Mouse (Mus musculus): ENCODE results near the gene Apbb1ip.
"Not testable (repeated sequence)": the region's sequence is repeated elsewhere in the genome, so short reads cannot be mapped to it uniquely, and the experiment has no call there.

The Apbb1ip gene

DNA sequence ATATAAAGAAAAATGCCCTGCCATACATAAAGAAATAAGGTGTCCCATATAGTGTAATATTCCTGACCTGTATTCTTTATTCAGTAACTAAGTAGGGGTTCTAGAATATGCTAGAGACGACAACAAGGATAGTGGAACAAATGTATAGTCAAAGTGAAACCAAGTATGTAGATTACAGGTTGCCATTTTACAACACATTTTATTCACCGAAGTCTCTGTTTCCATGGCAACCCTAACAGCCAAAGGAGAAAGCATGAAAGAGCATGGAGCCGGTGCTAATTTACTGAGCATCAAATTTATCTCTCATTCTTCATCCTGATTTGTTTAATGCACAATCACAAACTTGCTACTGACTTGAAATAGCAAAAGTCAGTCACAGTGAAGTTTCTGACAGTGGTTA lies 83.6 kb downstream of the Apbb1ip start:
- no peak for DNase-seq

DNA sequence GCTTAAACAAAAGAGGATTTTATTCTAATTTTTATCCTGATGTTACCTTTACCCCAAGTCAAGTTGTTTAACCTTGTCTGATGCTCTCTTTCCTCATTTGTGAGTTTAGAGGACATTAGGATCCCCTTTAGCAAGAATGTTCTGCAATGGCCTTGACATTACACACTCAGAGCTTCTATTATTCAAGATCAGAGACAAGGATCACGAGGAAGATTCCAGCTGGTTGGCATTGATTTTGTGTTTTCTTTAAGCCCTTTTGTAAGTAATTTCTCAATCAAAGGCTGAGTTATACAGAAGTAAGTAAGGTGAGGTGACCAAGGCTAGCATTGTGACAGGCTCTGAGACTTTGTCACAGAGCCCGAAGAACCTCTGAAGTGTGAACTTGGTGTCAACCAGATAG lies 88.3 kb downstream of the Apbb1ip start:
- DNase-seq, result no peak

DNA sequence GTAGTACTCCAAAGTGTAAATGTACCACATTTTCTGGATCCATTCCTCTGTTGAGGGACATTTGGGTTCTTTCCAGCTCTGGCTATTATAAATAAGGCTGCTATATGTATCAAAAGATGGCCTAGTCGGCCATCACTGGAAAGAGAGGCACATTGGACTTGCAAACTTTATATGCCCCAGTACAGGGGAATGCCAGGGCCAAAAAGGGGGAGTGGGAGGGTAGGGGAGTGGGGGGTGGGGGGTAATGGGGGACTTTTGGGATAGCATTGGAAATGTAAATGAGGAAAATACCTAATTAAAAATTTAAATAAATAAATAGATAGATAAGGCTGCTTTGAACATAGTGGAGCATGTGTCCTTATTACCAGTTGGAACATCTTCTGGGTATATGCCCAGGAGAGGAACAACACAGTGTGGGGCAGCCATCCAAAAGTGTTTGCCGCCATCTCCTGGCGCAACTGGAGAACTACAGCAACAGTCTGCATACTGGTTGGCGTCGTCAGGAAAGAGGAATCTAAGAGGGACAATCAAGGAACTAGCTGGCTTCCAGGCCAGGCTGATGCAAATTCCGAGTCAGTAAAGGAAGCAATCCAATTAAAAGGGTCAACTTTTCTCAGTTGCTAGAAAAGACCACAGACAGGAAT lies 90.6 kb downstream of the Apbb1ip start:
- peak; percentile 70 to 72 for DNase-seq

DNA sequence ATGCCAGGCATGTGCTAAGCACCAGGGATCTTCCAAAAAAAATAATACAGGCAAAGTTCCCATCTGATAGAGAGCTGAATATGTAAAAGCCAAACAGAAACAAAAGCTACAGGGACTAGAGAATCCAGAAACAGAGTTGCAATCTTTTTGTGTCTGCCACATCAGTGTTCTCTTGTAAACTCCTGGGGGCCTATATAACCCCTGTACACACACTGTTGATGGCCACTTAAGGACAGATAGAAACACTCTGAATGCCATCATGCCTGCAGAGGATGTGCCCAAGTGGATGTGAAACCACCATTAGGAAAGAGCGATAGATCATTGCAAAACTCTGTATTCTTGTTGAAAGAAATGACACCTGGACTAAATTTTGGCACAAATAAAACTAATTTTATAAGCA lies 91.9 kb downstream of the Apbb1ip start:
- no peak for DNase-seq

DNA sequence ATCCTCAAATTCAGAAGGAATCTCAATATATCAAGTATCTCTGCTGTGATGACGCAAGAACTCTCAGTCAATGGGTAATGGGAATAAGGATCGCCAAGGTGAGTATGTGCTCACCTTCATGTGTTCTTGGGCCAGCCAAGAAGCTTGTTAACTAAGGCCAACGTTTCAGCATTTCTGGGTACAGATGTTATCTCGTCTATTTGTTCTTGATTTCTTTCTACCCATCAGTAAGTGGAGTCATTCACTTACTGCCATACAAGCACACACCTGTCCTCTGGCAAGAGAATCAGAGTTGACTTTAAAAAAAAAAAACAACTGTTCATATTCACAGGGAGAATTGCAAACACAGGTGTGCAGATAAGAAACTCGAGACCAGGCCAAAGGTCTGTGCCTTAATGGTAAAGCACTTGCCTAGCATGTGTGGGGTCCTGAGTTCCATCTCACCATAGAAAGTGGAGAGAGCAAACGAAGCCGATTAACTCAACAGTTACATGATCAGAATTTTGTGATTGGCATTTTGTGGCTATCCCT lies 93.1 kb downstream of the Apbb1ip start:
- DNase-seq, result no peak

DNA sequence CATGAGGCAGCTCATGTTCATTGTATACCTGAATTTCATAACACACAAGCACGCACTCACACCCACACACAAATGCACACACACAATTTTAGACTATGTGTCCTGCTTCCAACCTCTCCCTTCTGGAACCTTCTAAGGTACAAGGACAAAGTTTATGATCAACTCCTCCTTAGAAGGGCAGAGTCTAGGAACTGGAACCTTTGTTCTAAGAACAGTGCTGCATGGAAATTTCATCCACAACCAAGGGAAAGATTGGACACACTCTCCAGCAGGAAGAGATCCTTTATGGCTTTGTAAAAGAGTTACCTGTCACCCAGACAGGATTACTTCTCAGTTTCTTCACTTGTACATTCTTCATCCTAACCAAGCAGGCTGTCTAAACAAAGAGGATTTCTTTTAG lies 99.3 kb downstream of the Apbb1ip start:
- no peak for DNase-seq

DNA sequence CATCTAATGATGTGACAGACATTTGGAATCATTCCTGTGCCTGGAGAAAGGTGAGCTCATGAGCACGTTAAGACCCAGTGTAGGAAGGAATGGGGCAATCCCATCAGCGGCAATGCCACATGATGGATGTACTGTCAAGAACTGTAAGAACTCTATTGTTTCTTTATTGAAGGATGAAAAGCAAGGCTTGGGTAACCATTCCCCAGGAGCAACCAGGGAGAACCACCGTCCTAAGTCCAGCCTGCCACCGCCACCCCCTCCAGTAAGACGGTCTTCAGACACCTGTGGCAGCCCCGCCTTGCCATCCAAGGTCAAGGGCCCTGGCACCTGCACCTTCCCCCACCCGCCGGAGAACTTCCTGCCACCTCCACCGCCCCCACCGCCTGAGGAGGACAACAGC lies 100.7 kb downstream of the Apbb1ip start:
- DNase-seq, result no peak

DNA sequence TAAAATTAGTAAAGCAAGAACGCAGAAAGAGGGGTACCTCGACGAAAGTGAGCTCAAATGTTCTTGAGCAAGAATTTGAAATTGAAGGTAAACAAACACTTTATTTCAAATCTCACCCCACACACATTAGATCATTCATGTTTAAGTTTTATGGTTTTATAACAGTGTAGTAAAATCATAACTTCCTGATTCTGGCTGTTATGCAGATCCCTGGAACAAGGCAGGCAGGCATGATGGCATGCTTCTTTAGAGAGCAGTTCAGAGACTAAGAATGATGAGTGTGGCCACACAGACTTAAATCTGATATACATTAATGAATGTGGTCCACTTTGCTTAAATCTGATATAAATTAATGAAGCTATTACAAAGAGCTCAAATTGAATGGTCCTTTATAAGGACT lies 102.7 kb downstream of the Apbb1ip start:
- DNase-seq, result no peak

DNA sequence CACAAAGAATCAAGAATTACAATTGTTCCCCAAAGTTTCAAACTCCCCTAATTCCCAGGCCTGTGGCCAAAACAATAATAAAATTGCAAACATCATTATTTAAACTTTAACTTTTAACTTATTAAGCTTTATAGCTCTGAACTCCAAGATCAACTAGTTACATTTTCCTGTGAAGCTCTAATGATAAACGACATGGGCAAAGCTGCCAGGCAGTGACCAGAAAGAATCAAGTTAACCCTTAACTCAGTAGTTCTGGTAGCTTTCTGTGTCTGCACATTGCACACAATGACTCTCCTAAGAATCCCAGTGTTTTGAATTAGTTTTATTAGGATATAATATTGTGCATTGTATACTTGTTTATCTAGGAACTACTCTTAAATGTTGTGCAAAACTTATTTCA lies 104.9 kb downstream of the Apbb1ip start:
- no peak for DNase-seq

DNA sequence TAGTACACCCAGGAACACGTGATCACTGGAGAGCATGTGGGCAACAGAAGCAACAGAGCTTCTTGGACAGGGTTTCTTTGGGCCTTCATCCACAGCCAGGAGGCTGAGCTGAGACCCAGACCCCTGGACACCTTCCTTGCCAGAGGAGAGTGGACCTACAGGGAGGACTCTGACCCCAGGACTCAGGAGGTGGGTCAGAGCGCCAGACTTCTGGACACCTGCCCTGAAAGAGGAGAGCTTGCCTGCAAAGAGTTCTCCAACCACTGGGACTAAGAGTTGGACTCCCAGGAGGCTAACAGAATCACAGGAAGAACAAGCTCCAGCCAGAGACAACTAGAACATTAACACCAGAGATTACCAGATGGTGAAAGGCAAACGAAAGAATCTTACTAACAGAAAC lies 106.8 kb downstream of the Apbb1ip start:
- not testable (repeated sequence) for DNase-seq

DNA sequence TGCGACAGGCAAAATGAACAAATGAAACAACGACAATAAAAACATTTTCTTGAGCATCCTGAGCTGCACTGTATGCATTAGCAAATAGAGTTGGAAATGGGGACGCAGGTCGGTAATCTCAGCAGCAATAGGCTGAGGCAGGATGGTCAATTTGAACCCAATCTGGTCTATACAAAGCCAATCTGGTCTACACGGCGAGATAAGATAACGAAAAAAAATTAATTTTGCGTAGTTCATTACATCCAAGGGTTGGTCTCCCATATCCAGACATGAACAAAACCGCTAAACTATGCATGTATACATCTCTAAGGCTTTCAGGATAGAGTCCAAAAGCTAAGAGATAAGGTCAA lies 121.0 kb downstream of the Apbb1ip start:
- no peak for DNase-seq

DNA sequence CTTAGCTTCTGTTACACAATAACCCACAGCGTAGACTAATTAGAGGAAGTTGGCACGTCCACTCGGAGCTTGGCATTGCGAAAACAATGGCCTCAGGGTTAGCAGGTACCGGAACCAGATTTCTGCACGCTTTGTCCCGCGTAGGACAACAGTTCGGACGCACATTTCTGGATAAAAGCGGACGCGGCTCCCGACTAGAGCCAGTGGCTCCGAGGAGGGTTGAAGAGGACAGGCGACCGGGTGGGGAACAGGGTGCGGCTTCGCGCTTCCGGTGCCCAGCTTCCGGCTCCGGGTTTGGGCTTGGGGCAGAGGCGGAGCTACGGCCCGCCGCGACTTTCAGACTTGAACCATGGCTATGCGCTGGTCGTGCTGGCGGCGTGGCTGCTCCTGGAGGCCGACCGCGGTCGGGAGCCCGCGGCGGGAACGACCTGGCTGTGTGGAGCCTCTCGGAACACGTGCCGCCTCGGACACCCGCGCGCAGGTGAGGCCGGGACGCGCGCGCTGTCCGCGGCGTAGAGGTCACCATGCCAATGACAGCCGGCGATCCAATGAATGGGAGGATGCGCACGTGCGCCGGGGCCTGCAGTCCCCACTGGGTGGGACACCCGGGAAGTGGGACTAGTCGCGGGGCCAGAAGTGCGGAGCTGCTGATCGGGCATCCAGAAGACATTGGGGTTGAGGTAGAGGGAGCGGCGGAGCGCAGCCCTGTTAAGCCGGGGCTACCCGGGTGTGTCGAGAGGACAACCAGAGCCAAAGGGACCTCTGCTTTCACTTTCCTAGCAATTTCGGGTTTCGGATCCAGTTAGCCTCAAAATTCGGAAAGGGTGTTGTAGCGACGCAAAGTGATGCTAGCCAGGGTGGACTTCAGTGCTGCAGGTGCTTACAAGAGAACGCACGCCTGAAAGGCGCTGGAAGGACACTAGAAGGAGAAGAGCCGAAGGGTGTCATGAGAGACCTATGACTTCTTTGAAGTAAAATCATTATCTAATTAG lies 121.7 kb downstream of the Apbb1ip start, which contains the start of gene Pdss1:
Pdss1 (plus strand) TSS at position 241 of the 992 bp plus-strand sequence.
- DNase-seq, result peak; percentile 89 to 90

DNA sequence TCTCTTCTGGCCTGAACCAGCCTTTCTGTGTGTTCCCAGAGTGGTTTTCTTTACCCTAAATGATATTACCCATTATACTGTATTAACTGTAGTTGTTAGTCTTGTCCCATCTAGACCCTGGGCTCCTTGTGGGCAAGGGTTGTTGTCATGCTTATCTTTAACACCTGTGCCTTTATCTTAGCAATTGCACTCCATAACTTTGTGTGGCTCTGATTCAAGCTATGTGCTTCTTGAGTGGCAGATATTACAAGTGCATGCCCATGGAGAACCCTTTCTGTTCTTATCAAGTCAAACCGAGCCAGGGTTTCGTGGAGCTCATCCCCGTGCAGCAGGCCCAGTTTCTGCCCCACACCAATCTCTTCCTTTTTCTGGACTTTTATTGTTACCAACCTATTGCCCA lies 130.1 kb downstream of the Apbb1ip start:
- DNase-seq, result no peak

DNA sequence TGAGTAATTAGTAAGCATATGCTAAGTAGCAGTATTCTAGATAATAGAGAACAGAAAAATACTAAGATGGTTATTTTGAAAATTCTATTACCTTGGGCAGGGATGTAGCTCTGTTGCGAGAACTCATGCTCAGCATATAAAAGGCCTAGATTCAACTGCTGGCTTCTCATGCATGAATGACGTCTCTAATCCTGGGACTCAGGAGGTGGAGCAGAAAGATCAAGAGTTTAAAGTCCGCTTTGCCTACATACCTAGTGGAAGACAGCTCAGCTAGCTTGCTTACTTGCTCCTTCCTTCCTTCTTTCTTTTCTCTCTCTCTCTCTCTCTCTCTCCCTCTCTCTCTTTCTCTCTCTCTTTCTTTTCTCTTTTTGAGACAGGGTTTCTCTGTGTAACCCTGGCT lies 140.5 kb downstream of the Apbb1ip start:
- no peak for DNase-seq

DNA sequence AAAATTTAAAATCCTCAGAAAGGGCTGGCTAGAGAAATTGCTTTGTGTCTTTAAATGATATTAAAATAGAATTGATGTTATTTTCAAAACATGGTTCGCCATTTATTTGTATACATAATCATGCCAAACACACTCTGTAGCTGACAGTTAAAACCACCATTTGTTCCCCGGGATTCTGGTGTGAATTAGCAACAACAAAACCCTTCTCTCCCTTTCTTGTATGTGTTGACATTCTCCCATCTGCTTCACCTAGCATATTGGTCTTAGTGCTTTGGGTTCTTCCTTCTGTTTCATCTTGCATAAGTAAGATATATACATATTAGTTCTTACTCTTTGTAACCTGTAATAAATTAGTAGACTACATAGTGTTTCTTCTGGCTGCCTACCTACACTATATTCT lies 144.8 kb downstream of the Apbb1ip start:
- DNase-seq, result no peak
